Mouse (Mus musculus): ENCODE results near the gene Zfp810. TPM values are rescaled to one million over a fixed set of nuclear protein-coding genes. Genes with fewer than 3 reads are reported as not detected.

Gene Zfp810
- polyA plus RNA-seq, 1 experiment from 2014 or later = 15.2 TPM

GRCm38 (mm10) chr9:22240001-22240400 lies 67.4 kb downstream of the Zfp810 start:
- Histone ChIP-seq H3K27ac (ENCODE audit: low read length) (no peak overlapping the region), H3K4me2 (ENCODE audit: low read depth, low read length) (no peak overlapping the region), H3K9me3 (replicated peaks; ENCODE audit: control insufficient read depth, low read length) (peaks cover 15% of the 10 kb centered on the region), H3K36me3 (ENCODE audit: control insufficient read depth, insufficient read depth, low read length) (peaks cover 70% of the 10 kb centered on the region), H3K9ac (ENCODE audit: low read length) (no peak overlapping the region), H3K27me3 (ENCODE audit: control insufficient read depth, insufficient read depth, low read length) (no peaks in the 10 kb centered on the region), H3K4me3 (replicated peaks; ENCODE audit: low read length) (no peak overlapping the region), H3K4me1 (ENCODE audit: control insufficient read depth, insufficient read depth, low read length) (no peaks in the 10 kb centered on the region)
- no peak for ATAC-seq (ENCODE audit: insufficient read depth, low FRiP score)
- 92% methylated on average over 4 of the region's 4 CpGs for WGBS

- Histone ChIP-seq H3K9me3 (replicated peaks; ENCODE audit: control insufficient read depth, low read length) (0 out of 2 replicates have a peak, but pooled peaks cover 3% of the 10 kb centered on the region), H3K36me3 (ENCODE audit: control insufficient read depth, insufficient read depth, low read length) (peaks cover 12% of the 10 kb centered on the region; the same call in 1 of the 2 replicates), H3K27ac (ENCODE audit: low read length) (no peak overlapping the region), H3K9ac (ENCODE audit: low read length) (no peak overlapping the region), H3K4me2 (ENCODE audit: low read depth, low read length) (no peak overlapping the region), H3K4me3 (replicated peaks; ENCODE audit: low read length) (no peak overlapping the region), H3K4me1 (ENCODE audit: control insufficient read depth, insufficient read depth, low read length) (no peaks in the 10 kb centered on the region), H3K27me3 (ENCODE audit: control insufficient read depth, insufficient read depth, low read length) (no peaks in the 10 kb centered on the region)
- no peak for ATAC-seq (ENCODE audit: insufficient read depth, low FRiP score)
Observed at GRCm38 (mm10) chr9:22230556-22230955, 76.9 kb downstream of the Zfp810 start.

GRCm38 (mm10) chr9:22230061-22230460 lies 77.4 kb downstream of the Zfp810 start:
- WGBS = 76% methylated on average over 3 of the region's 3 CpGs

GRCm38 (mm10) chr9:22229386-22230026 lies 77.9 kb downstream of the Zfp810 start:
- H3K36me3 ChIP-seq (ENCODE audit: control insufficient read depth, insufficient read depth, low read length) = 0 out of 2 replicates have a peak, but pooled peaks cover 4% of the 10 kb centered on the region
- 74% methylated on average over 7 of the region's 7 CpGs for WGBS
- no peak overlapping the region for H3K27ac ChIP-seq (ENCODE audit: low read length)
- no peaks in the 10 kb centered on the region for H3K9me3 ChIP-seq (replicated peaks; ENCODE audit: control insufficient read depth, low read length)
- H3K4me1 ChIP-seq (ENCODE audit: control insufficient read depth, insufficient read depth, low read length) = no peaks in the 10 kb centered on the region
- ATAC-seq (ENCODE audit: insufficient read depth, low FRiP score) = no peak
- H3K9ac ChIP-seq (ENCODE audit: low read length) = no peak overlapping the region
- no peak overlapping the region for H3K4me2 ChIP-seq (ENCODE audit: low read depth, low read length)
- no peak overlapping the region for H3K4me3 ChIP-seq (replicated peaks; ENCODE audit: low read length)
- no peaks in the 10 kb centered on the region for H3K27me3 ChIP-seq (ENCODE audit: control insufficient read depth, insufficient read depth, low read length)

More at GRCm38 (mm10) chr9:22230061-22230460, 77.4 kb downstream of the Zfp810 start:
- no peak for ATAC-seq (ENCODE audit: insufficient read depth, low FRiP score)
- H3K4me2 ChIP-seq (ENCODE audit: low read depth, low read length) = no peak overlapping the region
- no peaks in the 10 kb centered on the region for H3K4me1 ChIP-seq (ENCODE audit: control insufficient read depth, insufficient read depth, low read length)
- no peak overlapping the region for H3K9ac ChIP-seq (ENCODE audit: low read length)
- H3K9me3 ChIP-seq (replicated peaks; ENCODE audit: control insufficient read depth, low read length) = no peaks in the 10 kb centered on the region
- peaks cover 7% of the 10 kb centered on the region; the same call in 1 of the 2 replicates for H3K36me3 ChIP-seq (ENCODE audit: control insufficient read depth, insufficient read depth, low read length)
- H3K27ac ChIP-seq (ENCODE audit: low read length) = no peak overlapping the region
- no peaks in the 10 kb centered on the region for H3K27me3 ChIP-seq (ENCODE audit: control insufficient read depth, insufficient read depth, low read length)
- no peak overlapping the region for H3K4me3 ChIP-seq (replicated peaks; ENCODE audit: low read length)

- H3K4me2 ChIP-seq (ENCODE audit: low read depth, low read length) = peak overlapping the region; percentile 65
- H3K4me1 ChIP-seq (ENCODE audit: control insufficient read depth, insufficient read depth, low read length) = no peaks in the 10 kb centered on the region
- H3K27ac ChIP-seq (ENCODE audit: low read length) = peak overlapping the region; percentile 81
- no peaks in the 10 kb centered on the region for H3K9me3 ChIP-seq (replicated peaks; ENCODE audit: control insufficient read depth, low read length)
- no peaks in the 10 kb centered on the region for H3K27me3 ChIP-seq (ENCODE audit: control insufficient read depth, insufficient read depth, low read length)
- WGBS = 55% methylated on average over 15 of the region's 15 CpGs
- ATAC-seq (ENCODE audit: insufficient read depth, low FRiP score) = no peak
- peak overlapping the region; percentile 31 for H3K4me3 ChIP-seq (replicated peaks; ENCODE audit: low read length)
- H3K36me3 ChIP-seq (ENCODE audit: control insufficient read depth, insufficient read depth, low read length) = 0 out of 2 replicates have a peak, but pooled peaks cover 4% of the 10 kb centered on the region
- H3K9ac ChIP-seq (ENCODE audit: low read length) = no peak overlapping the region
Observed at GRCm38 (mm10) chr9:22226846-22227245, 80.6 kb downstream of the Zfp810 start.

Other genes starting within 250 kb of the Zfp810 start
- not detected in 2 replicates for gene Gm49318, start 236.4 kb downstream of the Zfp810 start, polyA plus RNA-seq (2015; fragmentation: Nextera tagmentation; extraction: Ambion mirVana)
- 11.2 and 11.7 TPM in 2 replicates for gene Zfp653, start 236.3 kb downstream of the Zfp810 start, polyA plus RNA-seq (2015; fragmentation: Nextera tagmentation; extraction: Ambion mirVana)
- gene Ecsit, start 222.2 kb downstream of the Zfp810 start, polyA plus RNA-seq (2015; fragmentation: Nextera tagmentation; extraction: Ambion mirVana) = 43.5 and 43.9 TPM in 2 replicates
- 505 and 582 TPM in 2 replicates for gene Cnn1, start 208.4 kb downstream of the Zfp810 start, polyA plus RNA-seq (2015; fragmentation: Nextera tagmentation; extraction: Ambion mirVana)
- 152 and 158 TPM in 2 replicates for gene Elof1, start 190.5 kb downstream of the Zfp810 start, polyA plus RNA-seq (2015; fragmentation: Nextera tagmentation; extraction: Ambion mirVana)
- gene Acp5, start 171.9 kb downstream of the Zfp810 start, polyA plus RNA-seq (2015; fragmentation: Nextera tagmentation; extraction: Ambion mirVana) = 42.2 and 45.3 TPM in 2 replicates
- gene Pigyl, start 150.8 kb downstream of the Zfp810 start, polyA plus RNA-seq (2015; fragmentation: Nextera tagmentation; extraction: Ambion mirVana) = 90.4 and 93.4 TPM in 2 replicates
- gene Zfp872, start 119.6 kb downstream of the Zfp810 start, polyA plus RNA-seq (2015; fragmentation: Nextera tagmentation; extraction: Ambion mirVana) = 1.0 and 1.9 TPM in 2 replicates
- 27.5 and 29.7 TPM in 2 replicates for gene Zfp809, start 81.9 kb downstream of the Zfp810 start, polyA plus RNA-seq (2015; fragmentation: Nextera tagmentation; extraction: Ambion mirVana)
- 2.7 and 3.3 TPM in 2 replicates for gene Zfp599, start 47.8 kb downstream of the Zfp810 start, polyA plus RNA-seq (2015; fragmentation: Nextera tagmentation; extraction: Ambion mirVana)
- gene Anln, start 81.5 kb upstream of the Zfp810 start, polyA plus RNA-seq (2015; fragmentation: Nextera tagmentation; extraction: Ambion mirVana) = 57.6 and 58.0 TPM in 2 replicates
- gene 9530077C05Rik, start 103.9 kb upstream of the Zfp810 start, polyA plus RNA-seq (2015; fragmentation: Nextera tagmentation; extraction: Ambion mirVana) = 4.4 and 5.3 TPM in 2 replicates
- gene Gm17545, start 146.6 kb upstream of the Zfp810 start, polyA plus RNA-seq (2015; fragmentation: Nextera tagmentation; extraction: Ambion mirVana) = not detected in 2 replicates
- 51.8 and 56.8 TPM in 2 replicates for gene Rp9, start 162.1 kb upstream of the Zfp810 start, polyA plus RNA-seq (2015; fragmentation: Nextera tagmentation; extraction: Ambion mirVana)
- 11.5 and 12.2 TPM in 2 replicates for gene Bbs9, start 168.1 kb upstream of the Zfp810 start, polyA plus RNA-seq (2015; fragmentation: Nextera tagmentation; extraction: Ambion mirVana)